Mouse (Mus musculus): ENCODE data around the gene Rtp3.

The Rtp3 gene

GRCm38 (mm10) chr9:110946548-110947044 is 43.8 kb downstream of the Rtp3 start:
- intact Hi-C loops (cut with DNase I): no loop called here

- intact Hi-C loops (cut with DNase I): no loop called here
Observed at GRCm38 (mm10) chr9:110945926-110946325, 44.5 kb downstream of the Rtp3 start, which contains the start of gene Tdgf1. Gene Tdgf1 (minus strand): TSS chr9:110946158.

GRCm38 (mm10) chr9:110945343-110945742 is 45.0 kb downstream of the Rtp3 start:
- intact Hi-C loops (cut with DNase I): no loop called here

GRCm38 (mm10) chr9:110944265-110944664 is 46.1 kb downstream of the Rtp3 start:
- intact Hi-C loops (cut with DNase I): no loop called here

GRCm38 (mm10) chr9:110937506-110938490 is 52.6 kb downstream of the Rtp3 start:
- intact Hi-C loops (cut with DNase I): no loop called here

GRCm38 (mm10) chr9:110935941-110936340 is 54.4 kb downstream of the Rtp3 start:
- intact Hi-C loops (cut with DNase I): no loop called here
